Mouse (Mus musculus): ENCODE data around the gene Spata5. TPM values are rescaled to one million over a fixed set of nuclear protein-coding genes. Genes with fewer than 3 reads are reported as not detected.

Spata5 gene
- total and polyA plus RNA-seq, 3 experiments = 35.0 to 52.9 (median 49.7) TPM

GRCm38 (mm10) chr3:37569661-37570566 lies 150.2 kb downstream of the Spata5 start:
- Histone ChIP-seq H3K9ac (ENCODE audit: insufficient read depth, low read depth) (no peak overlapping the region), H3K27ac (ENCODE audit: insufficient read depth, low read depth) (no peak overlapping the region), H3K36me3 (replicated peaks in 1 of 2; ENCODE audit: control insufficient read depth in 1 of 2, insufficient read depth in 1 of 2, low read length in 1 of 2) (peaks cover 2 to 68% of the 10 kb centered on the region in 2 experiments), H3K4me2 (ENCODE audit: insufficient read depth, low read depth, poor library complexity, severe bottlenecking) (no peak overlapping the region), H3K9me3 (replicated peaks; ENCODE audit: low read length) (no peaks in the 10 kb centered on the region), H3K4me3 (replicated peaks in 1 of 3; ENCODE audit: low read depth in 2 of 3, low read length in 2 of 3, poor library complexity in 1 of 3) (no peak overlapping the region), H3K79me2 (replicated peaks; ENCODE audit: control insufficient read depth, extremely low read depth, insufficient read depth, poor library complexity, severe bottlenecking) (no peaks in the 10 kb centered on the region), H3K27me3 (replicated peaks) (no peaks in the 10 kb centered on the region), H3K4me1 (ENCODE audit: control insufficient read depth in 1 of 2, insufficient read depth in 2 of 2) (no peaks in the 10 kb centered on the region)
- no peak for DNase-seq (ENCODE audit: extremely low read depth)
- in situ Hi-C loops (cut with MboI; ENCODE audit: low pct_ligation_motif_present, low pct_unique_long_range_greater_than_20kb, low sequenced_read_pairs) (no loop called here), dilution Hi-C loops (cut with MboI; ENCODE audit: extremely low pct_ligation_motif_present, extremely low pct_unique_long_range_greater_than_20kb, low sequenced_read_pairs) (no loop called here)
- TF ChIP-seq ZC3H11A (IDR thresholded peaks at IDR 0.05; ENCODE audit: low read depth, low read length) = no peak
- TF ChIP-seq NRF1 (IDR thresholded peaks at IDR 0.05; ENCODE audit: low read depth, low read length) = no peak
- TF ChIP-seq POLR2A (IDR thresholded peaks at IDR 0.05; ENCODE audit: low read depth, low read length) = no peak
- TF ChIP-seq MYC (IDR thresholded peaks at IDR 0.05; ENCODE audit: low read depth, low read length) = no peak
- TF ChIP-seq USF1 (IDR thresholded peaks at IDR 0.05; ENCODE audit: low read depth, low read length) = no peak
- no peak for TF ChIP-seq MXI1 (IDR thresholded peaks at IDR 0.05; ENCODE audit: low read depth, low read length)
- TF ChIP-seq SIN3A (IDR thresholded peaks at IDR 0.05; ENCODE audit: low read length) = no peak
- TF ChIP-seq ETS1 (conservative IDR thresholded peaks at IDR 0.05; ENCODE audit: low read depth, low read length) = no peak
- no peak for TF ChIP-seq RCOR1 (conservative IDR thresholded peaks at IDR 0.05; ENCODE audit: low read depth, low read length)
- no peak for TF ChIP-seq POLR2AphosphoS2 (IDR thresholded peaks at IDR 0.05; ENCODE audit: low read depth, low read length)
- no peak for TF ChIP-seq HCFC1 (IDR thresholded peaks at IDR 0.05; ENCODE audit: low read depth, low read length)
- TF ChIP-seq ZKSCAN1 (IDR thresholded peaks at IDR 0.05; ENCODE audit: borderline replicate concordance, low read depth, low read length) = no peak
- no peak for TF ChIP-seq EP300 (IDR thresholded peaks at IDR 0.05; ENCODE audit: low read length)
- TF ChIP-seq GABPA (IDR thresholded peaks at IDR 0.05; ENCODE audit: insufficient replicate concordance, low read depth, low read length) = no peak
- no peak for TF ChIP-seq MAFK (IDR thresholded peaks at IDR 0.05; ENCODE audit: insufficient replicate concordance, low read length)
- TF ChIP-seq E2F4 (IDR thresholded peaks at IDR 0.05; ENCODE audit: insufficient replicate concordance, low read depth, low read length) = no peak
- no peak for TF ChIP-seq TCF12 (IDR thresholded peaks at IDR 0.05; ENCODE audit: low read depth, low read length)

DNA sequence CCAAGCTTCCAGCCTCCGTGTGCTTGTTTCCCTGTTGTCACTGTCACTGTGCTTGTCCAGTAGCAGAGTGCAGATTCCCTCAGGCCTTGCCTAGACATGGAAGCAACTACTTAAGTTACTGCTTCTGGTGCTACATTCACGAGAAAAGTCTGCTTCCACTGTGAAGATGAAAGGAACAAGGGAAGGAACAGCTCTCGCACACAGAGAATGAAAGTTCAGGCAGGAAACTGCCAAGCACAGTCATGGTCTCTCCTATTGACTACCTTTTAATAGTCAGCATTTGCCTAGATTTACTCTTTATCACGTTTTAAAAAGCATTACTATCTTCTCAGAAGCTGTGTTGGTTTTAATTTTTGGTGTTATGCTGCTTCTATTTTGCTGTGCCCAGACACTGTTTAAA lies 151.9 kb downstream of the Spata5 start:
- in situ Hi-C loops (cut with MboI; ENCODE audit: low pct_ligation_motif_present, low pct_unique_long_range_greater_than_20kb, low sequenced_read_pairs) = no loop called here
- no peak for DNase-seq (ENCODE audit: extremely low read depth)
- Histone ChIP-seq H3K9me3 (replicated peaks; ENCODE audit: low read length) (no peaks in the 10 kb centered on the region), H3K36me3 (replicated peaks in 1 of 2; ENCODE audit: control insufficient read depth in 1 of 2, insufficient read depth in 1 of 2, low read length in 1 of 2) (peaks cover 3 to 77% of the 10 kb centered on the region in 2 experiments), H3K9ac (ENCODE audit: insufficient read depth, low read depth) (no peak overlapping the region), H3K4me1 (ENCODE audit: control insufficient read depth in 1 of 2, insufficient read depth in 2 of 2) (no peaks in the 10 kb centered on the region), H3K79me2 (replicated peaks; ENCODE audit: control insufficient read depth, extremely low read depth, insufficient read depth, poor library complexity, severe bottlenecking) (no peaks in the 10 kb centered on the region), H3K27me3 (replicated peaks) (no peaks in the 10 kb centered on the region), H3K4me3 (replicated peaks in 1 of 3; ENCODE audit: low read depth in 2 of 3, low read length in 2 of 3, poor library complexity in 1 of 3) (no peak overlapping the region), H3K4me2 (ENCODE audit: insufficient read depth, low read depth, poor library complexity, severe bottlenecking) (no peak overlapping the region), H3K27ac (ENCODE audit: insufficient read depth, low read depth) (no peak overlapping the region)
- TF ChIP-seq ZC3H11A (IDR thresholded peaks at IDR 0.05; ENCODE audit: low read depth, low read length) = no peak
- TF ChIP-seq E2F4 (IDR thresholded peaks at IDR 0.05; ENCODE audit: insufficient replicate concordance, low read depth, low read length) = no peak
- dilution Hi-C loops (cut with MboI; ENCODE audit: extremely low pct_ligation_motif_present, extremely low pct_unique_long_range_greater_than_20kb, low sequenced_read_pairs) = no loop called here
